Mouse (Mus musculus) liver, adult 2 months (tissue): ENCODE data around the gene Rpl38.

Experiments used
- CTCF ChIP-seq: fragments of 200-500 bp; IDR thresholded peaks from 2 replicates; pipeline ENCODE4 v1.5.1; 2011; ENCODE audit warnings: low read depth, low read length, control low read depth
- POLR2A ChIP-seq: fragments of 200-500 bp; IDR thresholded peaks from 2 replicates; pipeline ENCODE4 v1.6.1; 2011; ENCODE audit warnings: low read length, control low read depth; ENCODE audit not compliant: insufficient read depth; ENCODE audit errors: extremely low read depth

DNA sequence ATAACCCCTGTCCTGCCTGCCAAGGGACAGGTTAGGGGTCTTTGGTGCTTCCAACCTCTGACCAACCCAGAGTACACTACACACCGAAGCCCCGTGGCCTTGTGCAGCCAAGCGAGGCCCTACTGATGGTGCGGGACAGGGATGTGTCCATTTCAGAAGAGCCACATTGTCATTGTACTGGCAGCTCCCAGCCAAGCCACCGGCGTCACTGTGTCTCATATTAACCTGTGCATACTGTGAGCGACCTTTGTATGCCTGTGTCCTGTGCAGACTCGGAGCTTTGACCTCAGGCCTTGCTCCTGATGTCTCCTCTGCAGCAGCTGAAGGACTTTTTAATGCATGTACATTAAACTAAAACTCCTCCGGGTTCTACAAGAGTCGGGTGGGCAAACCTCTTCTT lies 52.2 kb downstream of the Rpl38 start:
- TF ChIP-seq CTCF (no peak), POLR2A (no peak)
